Mouse (Mus musculus) layer of hippocampus, adult 18-20 months (tissue): ENCODE results near the gene Dtx1. TPM values are rescaled to one million over a fixed set of nuclear protein-coding genes. Genes with fewer than 3 reads are reported as not detected.
A peak's percentile ranks its signal among the peaks of the same experiment; 100 is the strongest.

Experiments
- DNase-seq, 2 experiments: peaks; one replicate each; pipeline ENCODE4 v3.0.0; 2022; ENCODE audit warnings: low spot score in 2 of 2
- total RNA-seq, 2 experiments: library from RNA; stranded (reverse); gene quantifications; 2 replicates each; pipeline ENCODE4 v1.2.3; 2021

Gene Dtx1
- total RNA-seq, 2 experiments from 2014 or later: 70.7 to 75.2 TPM

GRCm38 (mm10) chr5:120706541-120706940, 5.2 kb downstream of the Dtx1 start:
- no peak for DNase-seq

- DNase-seq: no peak
These were observed 7.3 kb downstream of the Dtx1 start for GRCm38 (mm10) chr5:120704421-120704820.

- DNase-seq: no peak
These were observed 8.1 kb downstream of the Dtx1 start for GRCm38 (mm10) chr5:120703660-120704059.

- no peak for DNase-seq
These were observed 8.8 kb downstream of the Dtx1 start for GRCm38 (mm10) chr5:120702969-120703368.

DNA sequence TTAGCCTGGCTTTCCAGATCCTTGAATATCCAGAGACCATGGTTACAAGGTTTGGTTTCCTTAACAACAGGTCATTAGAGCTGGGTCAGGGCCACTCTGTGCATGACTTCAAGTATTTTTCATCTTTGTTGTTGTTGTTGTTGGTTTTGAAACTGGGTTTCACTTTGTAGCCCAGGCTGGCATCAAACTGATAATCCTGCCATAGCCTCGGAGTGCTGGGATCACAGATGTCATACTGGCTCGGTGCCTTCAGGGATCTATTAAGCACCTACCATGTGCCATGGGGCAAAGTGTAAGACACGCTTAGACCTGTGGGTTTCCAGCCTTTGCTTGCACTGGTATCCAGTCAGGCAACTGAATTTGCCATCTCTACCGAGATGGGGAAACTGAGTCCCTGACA, 9.3 kb downstream of the Dtx1 start:
- DNase-seq: no peak

DNA sequence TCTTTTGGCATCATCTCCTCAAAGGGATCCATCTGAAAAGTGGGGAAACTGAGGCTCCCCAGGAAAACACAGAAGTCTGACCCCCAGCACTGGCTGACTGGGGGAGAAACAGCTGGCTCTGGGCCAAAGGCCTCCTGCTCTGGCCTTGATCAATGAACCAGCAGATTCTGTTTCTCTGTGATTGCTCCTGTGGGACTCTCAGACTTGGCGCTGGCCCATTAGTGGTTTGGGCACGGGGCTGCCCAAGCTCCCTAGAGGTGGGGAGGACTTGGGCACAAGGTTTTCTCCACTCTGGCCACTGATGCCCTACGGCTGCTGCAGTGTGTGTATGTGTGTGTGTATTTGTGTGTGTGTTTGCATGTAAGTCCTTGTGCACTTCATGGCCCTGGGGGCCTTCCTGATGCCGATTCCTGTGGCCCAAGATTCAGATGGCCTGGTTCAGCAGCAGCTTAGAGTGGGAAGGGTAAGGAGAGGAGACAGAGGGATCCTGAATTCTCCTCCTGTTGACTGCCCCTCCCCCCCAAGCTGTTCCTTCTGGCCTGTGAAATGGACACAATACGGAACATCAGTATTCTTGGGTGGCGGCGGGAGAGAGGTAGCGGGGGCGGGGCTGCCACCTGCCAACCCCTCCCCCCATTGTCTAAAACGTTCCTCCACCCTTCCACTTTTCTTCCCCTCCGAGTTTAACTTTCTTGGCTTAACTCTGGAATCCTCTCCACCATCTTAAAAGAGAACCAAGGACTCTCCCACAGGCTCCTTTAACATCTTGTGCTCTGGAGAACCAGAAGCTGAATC, 10.5 kb downstream of the Dtx1 start:
- no peak for DNase-seq

DNA sequence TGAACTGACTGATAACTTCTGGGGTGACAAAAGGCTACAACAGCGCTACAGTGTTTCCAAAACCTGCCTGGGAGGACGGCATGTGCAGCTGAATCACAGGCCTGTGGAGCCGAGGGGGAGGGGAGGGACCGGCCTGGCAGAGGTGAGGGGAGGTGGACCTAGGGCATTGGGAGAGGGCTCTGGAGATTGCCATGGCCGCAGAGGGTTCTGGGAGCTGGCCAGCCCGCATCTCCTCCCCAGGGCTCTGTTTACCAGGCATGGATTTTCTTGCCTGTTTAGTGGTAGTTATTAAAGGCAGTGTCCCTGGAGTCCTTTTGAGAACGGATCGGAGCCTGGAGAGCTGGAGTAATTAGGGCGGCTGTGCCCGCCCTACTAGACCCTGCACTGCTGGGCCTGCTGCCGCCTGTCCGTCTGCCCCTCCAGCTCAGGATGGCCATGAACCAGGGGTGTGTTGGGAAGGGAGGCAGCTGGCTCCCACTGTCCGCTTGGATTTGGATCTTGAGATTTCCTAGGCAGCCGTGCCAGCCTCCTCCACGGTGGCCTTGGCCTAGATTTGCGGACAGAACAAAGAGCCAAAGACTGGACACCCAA, 12.8 kb downstream of the Dtx1 start:
- DNase-seq: peak in 1 of 2 experiments; percentile 44

DNA sequence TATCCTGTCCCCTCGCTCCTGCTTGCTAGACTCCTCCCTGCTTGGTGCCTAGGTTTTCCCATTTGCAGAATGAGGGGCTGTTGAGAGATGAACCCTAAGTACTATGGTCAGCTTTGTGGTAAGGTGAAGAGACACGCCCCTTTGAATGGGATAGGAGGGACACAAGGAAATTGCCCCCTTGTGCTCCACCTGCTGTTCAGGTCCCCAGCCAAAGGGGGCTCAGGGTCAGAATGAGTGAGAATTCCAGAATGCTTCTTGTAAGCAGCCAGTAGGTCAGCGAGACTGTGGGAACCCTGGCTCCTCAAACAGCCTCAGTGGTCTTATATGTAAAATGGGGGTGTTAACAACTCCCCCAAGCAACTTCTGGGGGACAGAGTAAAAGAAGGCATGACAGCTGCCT, 13.5 kb downstream of the Dtx1 start:
- DNase-seq: no peak

- DNase-seq: no peak
These were observed 14.9 kb downstream of the Dtx1 start for GRCm38 (mm10) chr5:120696865-120697264.

DNA sequence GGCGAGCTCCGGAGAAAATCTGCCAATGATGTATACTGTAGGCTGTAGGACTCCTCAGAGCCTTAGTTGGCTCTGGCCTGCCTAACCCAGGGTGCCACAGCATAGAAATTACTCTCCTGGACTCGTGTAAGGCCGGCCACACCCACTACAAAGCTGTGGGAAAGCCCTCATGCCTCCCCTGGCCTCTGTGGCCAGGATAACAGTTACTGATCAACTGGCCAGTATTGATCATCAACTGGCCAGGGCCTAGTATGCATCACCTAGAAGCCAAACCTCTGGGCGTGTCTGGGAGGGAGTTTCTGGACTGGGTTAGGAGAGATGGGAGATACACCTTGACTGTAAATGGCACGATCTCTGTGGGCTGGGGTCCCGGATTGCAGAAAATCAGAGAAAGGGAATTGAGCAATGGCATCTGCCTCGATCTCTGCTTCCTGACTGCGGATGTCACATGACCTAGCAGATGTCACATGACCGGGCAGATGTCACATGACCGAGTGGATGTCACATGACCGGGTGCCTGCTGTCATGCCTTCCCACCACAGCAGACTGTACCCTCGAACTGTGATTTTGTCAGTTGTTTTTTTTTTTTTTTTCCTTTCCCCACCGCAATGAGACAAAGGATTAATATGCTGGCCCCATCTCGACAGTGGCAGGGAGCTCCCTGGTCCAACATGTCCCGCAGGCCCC, 15.5 kb downstream of the Dtx1 start:
- peak in 1 of 2 experiments; percentile 54 for DNase-seq

- DNase-seq: peak in 1 of 2 experiments; percentile 53
These were observed 17.0 kb downstream of the Dtx1 start for GRCm38 (mm10) chr5:120694695-120695074.

- no peak for DNase-seq
These were observed 17.6 kb downstream of the Dtx1 start for GRCm38 (mm10) chr5:120693931-120694694.

DNA sequence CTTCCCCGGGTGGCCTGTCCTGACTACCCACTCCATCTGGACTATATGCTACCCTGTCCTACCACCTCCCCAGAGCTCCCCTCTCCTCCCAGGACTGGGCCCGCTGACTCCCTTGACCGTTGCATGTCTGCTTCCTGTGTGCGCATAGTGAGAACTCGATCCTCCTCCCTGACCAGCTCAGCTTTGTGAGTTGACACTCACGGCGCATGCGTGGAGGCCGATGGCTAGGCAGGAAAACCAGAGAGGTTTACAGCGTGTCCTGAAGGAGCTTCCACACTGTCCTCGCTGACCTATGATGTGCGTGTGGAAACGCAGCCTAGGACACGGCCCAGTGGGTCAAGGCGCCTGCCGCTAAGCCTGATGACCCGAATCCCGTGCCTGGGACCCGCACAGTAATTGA, 19.7 kb downstream of the Dtx1 start:
- no peak for DNase-seq

DNA sequence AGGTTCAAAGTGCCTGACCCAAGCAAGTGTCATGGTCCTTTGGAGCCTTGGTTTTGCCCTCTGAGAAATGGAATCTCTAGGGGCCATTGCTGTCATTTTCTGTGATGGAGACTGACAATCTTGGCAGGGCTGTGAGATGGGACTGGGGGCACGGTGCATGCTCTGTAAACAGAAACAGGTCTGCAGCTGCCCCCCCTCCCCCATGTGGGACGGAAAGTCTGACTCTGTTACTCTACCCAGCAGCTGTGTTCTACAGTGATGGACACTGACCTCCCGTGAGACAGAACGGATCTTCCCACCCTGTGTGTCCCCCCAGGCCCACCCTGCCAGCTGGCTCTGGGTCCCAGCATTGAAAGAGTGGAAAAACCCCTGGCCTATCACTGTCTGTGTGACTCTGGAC, 21.3 kb downstream of the Dtx1 start:
- DNase-seq: no peak

DNA sequence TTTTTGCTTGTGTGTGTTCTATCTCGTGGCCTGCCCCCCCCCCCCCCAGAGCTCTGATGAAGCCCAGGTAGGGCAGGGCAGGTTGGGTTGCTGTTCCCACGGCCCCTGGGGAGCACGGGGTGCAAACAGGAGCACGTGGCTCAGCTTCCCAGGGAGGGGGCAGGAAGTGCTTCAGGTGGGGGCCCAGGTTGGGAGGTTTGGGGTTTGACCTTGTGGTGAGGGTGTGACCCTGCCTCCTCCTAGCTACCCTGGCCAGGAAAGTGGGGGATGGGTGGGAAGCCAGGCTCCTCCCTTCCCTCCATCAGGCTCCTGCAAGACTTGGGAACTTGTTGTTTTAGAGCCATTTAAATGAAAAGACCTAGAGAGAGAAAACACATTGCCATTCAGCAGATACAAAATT, 23.3 kb downstream of the Dtx1 start:
- DNase-seq: no peak

GRCm38 (mm10) chr5:120687897-120688296, 23.8 kb downstream of the Dtx1 start:
- DNase-seq: no peak

DNA sequence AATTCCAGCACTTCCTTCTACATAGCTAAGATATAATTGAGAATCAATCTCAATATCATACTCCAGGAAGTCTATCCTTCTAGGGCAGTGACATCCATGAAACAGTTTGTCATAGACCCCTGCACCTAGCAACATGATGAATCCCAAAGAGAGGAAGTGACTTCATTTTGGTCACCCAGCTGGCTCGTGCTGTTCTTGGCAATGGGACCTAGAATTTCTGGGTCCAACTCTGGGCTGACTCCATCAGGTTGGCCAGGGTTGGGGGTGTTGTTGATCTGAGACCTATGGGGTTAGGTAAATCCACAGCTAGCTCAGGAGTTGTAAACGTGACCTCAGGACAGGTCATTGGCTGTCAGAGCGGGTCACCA, 24.3 kb downstream of the Dtx1 start:
- DNase-seq: no peak

DNA sequence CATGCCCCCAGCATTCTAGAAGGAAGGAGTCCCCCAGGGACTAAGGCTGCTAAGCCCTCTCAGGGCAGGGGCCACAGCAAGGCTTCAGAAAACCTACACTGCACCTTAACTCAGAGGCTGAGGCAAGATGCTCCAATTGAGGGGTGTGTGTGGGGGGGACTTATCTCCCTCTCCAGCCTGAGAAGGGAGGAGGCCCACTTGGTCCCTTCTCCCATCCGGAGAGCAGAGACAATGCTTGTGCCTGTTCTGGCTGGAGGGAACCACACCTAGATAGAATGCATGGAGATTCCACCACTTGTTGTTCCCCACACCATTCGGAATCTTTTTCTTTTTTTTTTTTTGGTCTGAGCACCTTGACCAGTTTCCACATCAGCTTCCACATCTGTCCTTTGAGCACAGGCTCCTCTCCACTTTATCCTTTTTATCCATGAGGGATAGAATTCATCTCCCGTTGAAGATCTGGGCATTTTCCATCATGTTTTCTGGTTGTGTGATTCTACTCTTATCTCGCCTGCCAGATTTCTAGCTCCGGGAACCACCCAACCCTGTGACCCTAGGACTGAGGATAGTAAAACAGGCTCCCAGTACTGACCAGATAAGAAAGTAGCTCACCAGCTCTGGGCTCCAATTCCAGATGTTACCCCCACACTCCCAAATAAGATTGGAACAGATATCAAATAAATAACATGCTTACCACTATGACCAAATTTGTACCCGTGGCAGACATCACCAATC, 24.8 kb downstream of the Dtx1 start:
- no peak for DNase-seq

DNA sequence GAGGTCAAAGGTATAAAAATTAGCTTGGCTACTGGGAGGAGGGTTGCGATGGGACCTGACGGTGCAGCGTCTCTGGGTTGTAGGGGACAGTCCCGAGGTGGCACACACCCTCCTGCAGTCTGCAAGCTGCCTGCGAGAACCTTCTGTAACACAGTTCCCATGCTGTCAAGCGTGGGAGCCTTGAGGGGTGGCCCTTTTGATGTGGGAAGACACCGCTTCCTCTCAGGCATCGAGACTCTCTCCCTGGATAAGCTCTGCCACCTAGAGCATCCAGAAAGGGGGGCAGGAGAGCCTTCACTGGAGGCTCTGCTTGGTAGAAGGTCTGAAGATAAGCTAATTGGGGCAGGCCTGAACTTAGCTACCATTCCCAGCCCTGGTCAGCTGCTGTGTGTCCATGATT, 26.0 kb downstream of the Dtx1 start:
- no peak for DNase-seq

- no peak for DNase-seq
These were observed 28.6 kb downstream of the Dtx1 start for GRCm38 (mm10) chr5:120682982-120683771.
